Mouse (Mus musculus) heart, embryonic 14.5 days (tissue): ENCODE data around the gene Spty2d1. TPM values are rescaled to one million over a fixed set of nuclear protein-coding genes. Genes with fewer than 3 reads are reported as not detected.

Source experiments
- ATAC-seq: fragments of 200-750 bp; cut with Nextera tagmentation; 2 replicates; pipeline ENCODE4 v1.8.0; 2017; ENCODE audit warnings: low read depth, moderate TSS enrichment; ENCODE audit not compliant: insufficient number of reproducible peaks, insufficient read depth, low FRiP score
- H3K27ac ChIP-seq, 2 experiments: fragments of 200-500 bp in 1 of 2; fragments of 300-500 bp in 1 of 2; sonication (generic) in 1 of 2; replicated peaks in 1 of 2; 2 replicates each; pipeline ENCODE4 v1.5.1; 2012 to 2014; ENCODE audit warnings: low read depth in 2 of 2, low read length in 2 of 2, control low read depth in 1 of 2, mild to moderate bottlenecking in 1 of 2, mixed read lengths in 1 of 2; ENCODE audit not compliant: control insufficient read depth in 1 of 2, insufficient read depth in 1 of 2
- H3K27me3 ChIP-seq: fragments of 300-500 bp; sonication (generic); 2 replicates; pipeline ENCODE4 v1.6.1; 2014; ENCODE audit warnings: mild to moderate bottlenecking, low read length, control low read depth; ENCODE audit not compliant: control insufficient read depth, insufficient read depth
- H3K36me3 ChIP-seq: fragments of 300-500 bp; sonication (generic); 2 replicates; pipeline ENCODE4 v1.6.1; 2014; ENCODE audit warnings: mild to moderate bottlenecking, control low read depth, low read length, mixed read lengths; ENCODE audit not compliant: control insufficient read depth, insufficient read depth
- H3K4me1 ChIP-seq, 2 experiments: fragments of 200-500 bp in 1 of 2; fragments of 300-500 bp in 1 of 2; sonication (generic) in 1 of 2; 2 replicates each; pipeline ENCODE4 v1.6.1; 2012 to 2014; ENCODE audit warnings: low read length in 2 of 2, control low read depth in 1 of 2, mixed read lengths in 1 of 2; ENCODE audit not compliant: control insufficient read depth in 2 of 2, insufficient read depth in 2 of 2
- H3K4me2 ChIP-seq: fragments of 300-500 bp; sonication (generic); 2 replicates; pipeline ENCODE4 v1.6.1; 2014; ENCODE audit warnings: mild to moderate bottlenecking, low read length
- H3K4me3 ChIP-seq, 2 experiments: fragments of 200-500 bp in 1 of 2; fragments of 300-500 bp in 1 of 2; sonication (generic) in 1 of 2; 2 replicates each; pipeline ENCODE4 v1.5.1; 2012 to 2014; ENCODE audit warnings: low read length in 2 of 2, mild to moderate bottlenecking in 2 of 2, control low read depth in 1 of 2, low read depth in 1 of 2, moderate library complexity in 1 of 2; ENCODE audit not compliant: control insufficient read depth in 1 of 2, insufficient read depth in 1 of 2
- H3K9ac ChIP-seq: fragments of 300-500 bp; sonication (generic); 2 replicates; pipeline ENCODE4 v1.6.1; 2014; ENCODE audit warnings: mild to moderate bottlenecking, low read length
- H3K9me3 ChIP-seq: fragments of 300-500 bp; sonication (generic); 2 replicates; pipeline ENCODE4 v1.6.1; 2016; ENCODE audit warnings: low read length, control low read depth; ENCODE audit not compliant: control insufficient read depth
- WGBS: fragments of 180-500 bp; shearing (Covaris S2); extraction: QIAGEN DNeasy Blood & Tissue Kit; methylation state at CpG from one replicate; pipeline ENCODE4 v1.1.7; 2014; 5-methylcytosine and 5-hydroxymethylcytosine counted together
- polyA plus RNA-seq: library from polyadenylated mRNA; unstranded; fragments of >200 nt; fragmentation: Nextera tagmentation; extraction: Ambion mirVana; gene quantifications from 2 replicates; pipeline ENCODE4 v1.2.1, GENCODE M21; 2014

Gene Spty2d1
- polyA plus RNA-seq, 1 experiment from 2014 or later = 14.0 TPM

DNA sequence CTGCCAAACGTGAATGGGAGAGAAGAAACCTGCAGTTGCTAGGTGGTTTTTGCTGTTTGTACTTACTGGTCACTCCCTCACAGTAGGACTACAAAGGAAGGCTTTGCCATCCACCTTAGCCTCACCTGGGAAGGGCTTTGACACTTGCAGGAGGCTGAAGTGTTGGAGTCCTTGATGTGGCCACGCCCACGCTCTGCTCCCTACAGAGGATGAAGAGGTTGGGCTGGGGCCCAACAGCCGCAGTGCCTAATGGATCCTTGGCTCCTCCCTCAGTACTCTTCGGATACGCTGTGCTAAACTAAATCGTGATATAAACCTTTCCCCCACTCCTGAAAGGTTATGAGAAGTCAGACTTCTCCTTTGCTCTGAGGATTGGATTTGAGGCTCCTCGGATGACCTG is 12.7 kb upstream of the Spty2d1 start:
- H3K4me2 ChIP-seq = peak overlapping the region; percentile 42
- 7% methylated on average over 8 of the region's 8 CpGs for WGBS
- H3K36me3 ChIP-seq = no peaks in the 10 kb centered on the region
- H3K4me1 ChIP-seq = no peaks in the 10 kb centered on the region
- H3K9me3 ChIP-seq = no peaks in the 10 kb centered on the region
- no peak overlapping the region for H3K4me3 ChIP-seq
- no peak for ATAC-seq
- H3K27me3 ChIP-seq = no peaks in the 10 kb centered on the region
- H3K27ac ChIP-seq = no peak overlapping the region
- no peak overlapping the region; the same call in 1 of the 2 replicates for H3K9ac ChIP-seq

- WGBS = 69% methylated on average over 5 of the region's 5 CpGs
- H3K9me3 ChIP-seq = no peaks in the 10 kb centered on the region
- no peak for ATAC-seq
These were observed 11.4 kb upstream of the Spty2d1 start for GRCm38 (mm10) chr7:47019641-47020040.

GRCm38 (mm10) chr7:47017146-47017545 is 8.9 kb upstream of the Spty2d1 start:
- no peak overlapping the region for H3K9ac ChIP-seq
- H3K9me3 ChIP-seq = no peaks in the 10 kb centered on the region
- no peak for ATAC-seq
- no peaks in the 10 kb centered on the region for H3K36me3 ChIP-seq
- peaks cover 16 to 21% of the 10 kb centered on the region in 2 experiments for H3K4me1 ChIP-seq
- no peak overlapping the region for H3K27ac ChIP-seq
- WGBS = 74% methylated on average over 7 of the region's 7 CpGs
- no peak overlapping the region for H3K4me3 ChIP-seq
- H3K27me3 ChIP-seq = no peaks in the 10 kb centered on the region
- H3K4me2 ChIP-seq = no peak overlapping the region

More at GRCm38 (mm10) chr7:47019641-47020040, 11.4 kb upstream of the Spty2d1 start:
- no peak overlapping the region for H3K9ac ChIP-seq
- H3K4me1 ChIP-seq = peaks cover 9 to 10% of the 10 kb centered on the region in 2 experiments
- H3K27me3 ChIP-seq = no peaks in the 10 kb centered on the region
- H3K36me3 ChIP-seq = no peaks in the 10 kb centered on the region
- no peak overlapping the region for H3K4me2 ChIP-seq
- no peak overlapping the region for H3K4me3 ChIP-seq
- no peak overlapping the region for H3K27ac ChIP-seq

DNA sequence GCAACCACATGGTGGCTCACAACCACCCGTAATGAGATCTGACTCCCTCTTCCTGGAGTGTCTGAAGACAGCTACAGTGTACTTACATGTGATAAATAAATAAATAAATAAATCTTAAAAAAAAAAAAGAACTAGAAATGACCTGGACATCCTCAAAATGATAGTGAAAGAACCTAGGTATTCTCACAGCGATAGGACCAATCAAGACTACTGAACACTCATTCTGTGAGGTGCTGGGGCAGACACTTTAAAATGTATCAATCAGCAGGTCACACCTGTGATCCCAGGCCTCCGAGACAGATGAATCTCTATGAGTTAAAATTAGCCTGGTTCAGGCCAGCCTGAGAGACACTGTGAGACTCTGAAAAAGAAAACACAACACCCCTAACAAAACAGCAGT is 8.4 kb upstream of the Spty2d1 start:
- Histone ChIP-seq H3K4me3 (no peak overlapping the region), H3K36me3 (no peaks in the 10 kb centered on the region), H3K27ac (no peak overlapping the region), H3K4me1 (peaks cover 16 to 21% of the 10 kb centered on the region in 2 experiments), H3K4me2 (no peak overlapping the region), H3K9me3 (no peaks in the 10 kb centered on the region), H3K27me3 (no peaks in the 10 kb centered on the region), H3K9ac (no peak overlapping the region)
- ATAC-seq = no peak
- 56% methylated on average over 3 of the region's 3 CpGs for WGBS

GRCm38 (mm10) chr7:47015390-47016065 is 7.3 kb upstream of the Spty2d1 start:
- Histone ChIP-seq H3K4me1 (peaks cover 16 to 21% of the 10 kb centered on the region in 2 experiments), H3K4me2 (peak overlapping the region; percentile 45), H3K9ac (peak overlapping the region; percentile 30; the same call in 1 of the 2 replicates), H3K9me3 (no peaks in the 10 kb centered on the region), H3K36me3 (no peaks in the 10 kb centered on the region), H3K27ac (peak overlapping the region; percentile 86 to 91), H3K4me3 (no peak overlapping the region), H3K27me3 (no peaks in the 10 kb centered on the region)
- peak; percentile 99 for ATAC-seq
- 5% methylated on average over 6 of the region's 6 CpGs for WGBS

DNA sequence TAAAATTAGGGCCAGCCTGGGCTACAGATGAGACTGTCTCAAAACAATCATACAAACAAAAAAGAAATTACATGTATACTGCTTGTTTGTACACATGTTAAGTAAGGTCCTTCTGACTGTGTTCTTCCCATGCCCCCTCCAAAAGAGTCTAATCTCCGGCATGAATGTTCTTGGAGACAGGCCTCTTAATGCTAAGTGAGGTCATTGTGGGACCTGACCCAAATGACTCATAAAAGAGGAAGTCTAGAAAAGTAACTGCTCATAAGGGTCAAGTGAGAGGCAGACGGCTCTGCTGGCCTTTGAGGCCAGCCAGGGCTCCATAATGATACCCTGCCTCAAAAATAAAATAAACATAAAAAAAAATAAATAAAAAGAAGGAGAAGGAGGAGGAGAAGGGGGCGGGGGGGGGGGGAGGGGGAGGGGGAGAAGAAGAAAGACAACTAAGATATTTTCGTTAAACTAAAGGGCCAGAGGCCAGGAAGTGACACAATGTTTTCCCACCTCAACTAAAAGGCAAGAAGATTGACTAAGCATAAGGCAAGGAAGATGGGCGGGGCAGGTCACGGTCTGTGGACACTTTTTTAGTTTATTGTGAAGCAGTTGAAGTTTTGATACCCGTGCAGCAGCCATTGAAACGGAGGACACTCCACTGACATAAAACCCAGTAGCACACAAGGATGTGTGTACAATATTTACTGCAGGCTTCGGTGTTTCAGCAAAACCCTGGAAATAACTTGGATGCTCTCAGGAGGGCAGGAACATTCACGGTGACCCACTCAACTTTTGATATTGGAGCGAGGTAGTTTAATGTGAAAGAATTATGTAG is 6.6 kb upstream of the Spty2d1 start:
- WGBS = 47% methylated on average over 10 of the region's 11 CpGs
- Histone ChIP-seq H3K9me3 (no peaks in the 10 kb centered on the region), H3K4me3 (no peak overlapping the region), H3K4me1 (peaks cover 16 to 23% of the 10 kb centered on the region in 2 experiments), H3K27ac (peak overlapping the region; percentile 86 to 91), H3K27me3 (no peaks in the 10 kb centered on the region), H3K9ac (peak overlapping the region; percentile 30; the same call in 1 of the 2 replicates), H3K36me3 (no peaks in the 10 kb centered on the region), H3K4me2 (peak overlapping the region; percentile 45; the same call in 1 of the 2 replicates)
- ATAC-seq = 0 out of 2 replicates have a peak, but pooled peaks have one; percentile 36

DNA sequence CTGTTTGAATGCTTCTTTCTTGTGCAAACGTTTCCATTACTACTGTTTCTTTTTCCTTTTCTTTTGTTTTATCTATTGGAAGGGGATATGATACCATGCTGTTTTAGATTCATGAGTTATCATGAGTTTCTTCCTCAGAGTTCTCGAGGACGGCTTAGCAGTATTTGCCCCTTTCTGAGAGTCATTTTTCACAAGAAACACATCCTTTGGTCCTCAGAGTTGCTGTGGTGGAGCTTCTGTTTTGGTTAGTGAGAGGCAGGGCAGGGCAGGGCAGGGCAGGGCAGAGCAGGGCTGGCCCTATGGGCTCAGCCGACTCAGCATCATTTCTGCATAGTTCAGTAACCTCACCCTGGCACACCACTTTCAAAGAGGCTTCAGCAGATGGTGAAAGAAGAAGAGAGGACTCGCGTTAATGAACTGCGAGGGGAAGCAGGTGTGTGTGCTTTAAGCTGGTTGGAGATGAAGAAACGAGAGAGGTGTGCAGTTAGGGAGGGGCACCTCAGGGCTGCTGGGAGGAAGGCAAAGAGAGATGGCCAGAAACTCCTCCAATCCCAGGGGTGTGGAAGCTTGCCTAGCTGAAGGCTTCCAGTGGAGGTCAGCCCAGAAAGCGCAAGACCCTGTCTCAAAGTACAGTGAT is 5.0 kb upstream of the Spty2d1 start:
- Histone ChIP-seq H3K27ac (peak overlapping the region; percentile 33 to 62), H3K4me1 (peaks cover 16 to 32% of the 10 kb centered on the region in 2 experiments), H3K4me2 (no peak overlapping the region), H3K36me3 (no peaks in the 10 kb centered on the region), H3K9ac (no peak overlapping the region), H3K27me3 (no peaks in the 10 kb centered on the region), H3K9me3 (no peaks in the 10 kb centered on the region), H3K4me3 (no peak overlapping the region)
- ATAC-seq = no peak
- 42% methylated on average over 9 of the region's 9 CpGs for WGBS
